Mouse (Mus musculus) erythroblast, embryonic 14.5 days (primary cell): Measurements from ENCODE around the gene Abt1.

Source experiments
- GATA1 ChIP-seq: IDR thresholded peaks from 2 replicates; pipeline ENCODE4 v1.6.1; 2012; ENCODE audit warnings: low read length, inconsistent platforms, mixed read lengths
- TAL1 ChIP-seq: IDR thresholded peaks from 3 replicates; pipeline ENCODE4 v1.6.1; 2012; ENCODE audit warnings: low read length, inconsistent platforms, mixed read lengths

- TF ChIP-seq TAL1 = no peak
- TF ChIP-seq GATA1 = no peak
Measured at GRCm38 (mm10) chr13:23465600-23466109, 42.0 kb upstream of the Abt1 start, which contains the start of gene Btn1a1.
